Mouse (Mus musculus) ES-E14 (cell line): ENCODE measurements at regions not wholly inside any gene's neighbourhood (a gene's known extent, or its start where the extent isn't known, plus 50 kb on each side); places are given as distances from the start of the nearest gene placed in this dataset.

Experiments
- DNase-seq: peaks from one replicate; pipeline ENCODE4 v3.0.0-alpha.2; 2013; ENCODE audit warnings: low read depth, low spot score
- H3K27ac ChIP-seq: 2 replicates; pipeline ENCODE4 v1.5.1; 2012; ENCODE audit warnings: low read depth, mild to moderate bottlenecking, low read length, moderate library complexity, mixed read lengths; ENCODE audit not compliant: poor library complexity, insufficient read depth, severe bottlenecking
- H3K36me3 ChIP-seq: 2 replicates; pipeline ENCODE4 v1.6.1; 2012; ENCODE audit warnings: mild to moderate bottlenecking, low read length, moderate library complexity, mixed read lengths; ENCODE audit not compliant: control insufficient read depth, poor library complexity, insufficient read depth, severe bottlenecking
- H3K4me1 ChIP-seq, 2 experiments: fragments of 150-350 bp in 1 of 2; sonication (generic) in 1 of 2; 2 replicates each; pipeline ENCODE4 v1.6.1; 2012; ENCODE audit warnings: low read length in 2 of 2, mild to moderate bottlenecking in 1 of 2, mixed read lengths in 1 of 2; ENCODE audit not compliant: control insufficient read depth in 2 of 2, insufficient read depth in 2 of 2, poor library complexity in 1 of 2
- H3K4me3 ChIP-seq, 2 experiments: fragments of 150-350 bp in 1 of 2; sonication (generic) in 1 of 2; 2 replicates each; pipeline ENCODE4 v1.5.1; 2012; ENCODE audit warnings: low read length in 2 of 2, low read depth in 1 of 2, mild to moderate bottlenecking in 1 of 2, mixed read lengths in 1 of 2; ENCODE audit not compliant: insufficient read depth in 1 of 2, poor library complexity in 1 of 2, severe bottlenecking in 1 of 2
- H3K9ac ChIP-seq: 2 replicates; pipeline ENCODE4 v1.6.1; 2012; ENCODE audit warnings: low read depth, mild to moderate bottlenecking, low read length, mixed read lengths; ENCODE audit not compliant: poor library complexity, insufficient read depth, severe bottlenecking
- H3K9me3 ChIP-seq: fragments of 150-350 bp; sonication (generic); 2 replicates; pipeline ENCODE4 v1.6.1; 2012; ENCODE audit warnings: low read depth, mild to moderate bottlenecking, low read length; ENCODE audit not compliant: control insufficient read depth, insufficient read depth
- CHD2 ChIP-seq: IDR thresholded peaks from 2 replicates; pipeline ENCODE4 v1.6.1; 2014; ENCODE audit warnings: mild to moderate bottlenecking, low read depth, low read length, inconsistent platforms
- HCFC1 ChIP-seq: IDR thresholded peaks from 2 replicates; pipeline ENCODE4 v1.6.1; 2012; ENCODE audit warnings: low read length, inconsistent platforms, borderline replicate concordance; ENCODE audit not compliant: insufficient read depth
- MAFK ChIP-seq: IDR thresholded peaks from 2 replicates; pipeline ENCODE4 v1.6.1; 2014; ENCODE audit warnings: mild to moderate bottlenecking, low read depth, low read length, inconsistent platforms; ENCODE audit not compliant: insufficient read depth
- ZC3H11A ChIP-seq: IDR thresholded peaks from 2 replicates; pipeline ENCODE4 v1.6.1; 2012; ENCODE audit warnings: low read depth, mild to moderate bottlenecking, inconsistent platforms, low read length, borderline replicate concordance
- ZNF384 ChIP-seq: IDR thresholded peaks from 2 replicates; pipeline ENCODE4 v1.6.1; 2012; ENCODE audit warnings: low read depth, low read length, inconsistent platforms
- in situ Hi-C, 2 experiments: fragments of 600-800 bp; cut with MboI; formaldehyde crosslinking; loops; one replicate each; pipeline ENCODE4 v1.15.1; 2025; ENCODE audit warnings: low sequenced_read_pairs in 2 of 2, inconsistent platforms in 1 of 2; ENCODE audit not compliant: unreplicated experiment in 2 of 2

DNA sequence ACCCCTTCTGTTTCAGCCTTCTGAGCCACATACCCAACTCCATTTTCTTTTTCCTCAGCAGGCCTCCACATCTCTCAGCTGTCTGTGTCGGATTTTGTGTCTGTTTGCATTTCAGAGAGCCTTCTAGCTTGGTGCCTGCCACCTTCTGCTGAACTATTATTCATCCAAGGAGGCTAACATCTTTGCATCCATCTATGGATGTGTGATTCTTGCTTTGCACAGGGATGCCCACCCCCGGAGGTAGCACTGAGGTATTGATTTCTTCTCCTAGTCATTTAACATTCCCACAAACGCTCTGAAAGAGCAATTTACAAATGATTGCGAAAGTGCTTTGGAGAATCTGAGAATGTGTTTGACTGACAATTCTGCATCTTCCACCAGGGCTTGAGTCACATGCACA lies 255.9 kb downstream of the Abcc12 start:
- no peak overlapping the region for H3K27ac ChIP-seq
- H3K4me1 ChIP-seq = no peaks in the 10 kb centered on the region
- H3K9ac ChIP-seq = no peak overlapping the region
- no peaks in the 10 kb centered on the region for H3K36me3 ChIP-seq
- H3K4me3 ChIP-seq = no peak overlapping the region
- DNase-seq = no peak
- TF ChIP-seq ZC3H11A (no peak), MAFK (no peak), HCFC1 (no peak), CHD2 (no peak), ZNF384 (no peak)
- no peaks in the 10 kb centered on the region for H3K9me3 ChIP-seq
- in situ Hi-C loops = no loop called here

DNA sequence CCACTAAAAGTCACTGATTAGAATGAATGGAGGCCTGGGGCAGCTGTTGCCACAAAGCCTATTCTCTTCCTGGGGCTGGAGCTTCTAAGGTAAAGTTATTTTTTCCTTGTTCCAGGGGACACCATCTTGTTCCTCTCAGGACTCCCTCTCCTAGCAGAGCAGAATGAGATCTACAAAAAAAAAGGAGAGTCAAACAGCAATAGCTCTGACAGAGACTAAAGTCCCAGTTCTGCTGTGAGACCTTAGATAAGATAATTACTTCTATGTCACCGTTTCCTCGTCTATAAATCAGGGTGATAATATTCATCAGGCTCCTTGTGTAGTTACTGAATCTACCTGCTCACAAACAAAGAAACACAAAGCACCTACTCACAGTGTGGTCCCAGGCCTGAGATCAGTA lies 256.7 kb downstream of the Abcc12 start:
- Histone ChIP-seq H3K9ac (no peak overlapping the region), H3K36me3 (no peaks in the 10 kb centered on the region), H3K9me3 (no peaks in the 10 kb centered on the region), H3K27ac (no peak overlapping the region), H3K4me1 (no peaks in the 10 kb centered on the region), H3K4me3 (no peak overlapping the region)
- TF ChIP-seq ZNF384 (no peak), CHD2 (no peak)
- in situ Hi-C loops = no loop called here
- no peak for DNase-seq

DNA sequence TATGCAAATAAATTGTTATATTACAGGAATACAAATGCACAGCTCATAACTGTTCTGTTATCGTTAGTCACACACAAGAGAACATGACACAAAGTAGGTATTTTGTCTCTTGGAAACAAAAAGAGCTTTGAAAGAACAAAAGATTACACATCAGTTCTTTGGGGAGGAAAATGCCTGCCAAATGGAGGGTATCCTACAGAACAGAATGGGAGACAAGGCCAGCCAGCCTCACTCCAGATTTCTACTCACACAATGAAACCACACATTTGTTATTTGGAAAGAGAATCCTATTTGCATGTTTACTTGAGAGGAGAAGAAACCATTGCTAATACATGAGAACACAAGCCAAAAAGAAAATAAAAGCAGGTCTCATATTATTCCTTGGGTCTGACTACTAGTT lies 258.0 kb downstream of the Abcc12 start:
- H3K9me3 ChIP-seq = no peaks in the 10 kb centered on the region
- H3K36me3 ChIP-seq = no peaks in the 10 kb centered on the region
- H3K4me3 ChIP-seq = no peak overlapping the region
- H3K4me1 ChIP-seq = no peaks in the 10 kb centered on the region
- no peak overlapping the region for H3K27ac ChIP-seq
- no peak for DNase-seq
- no peak for TF ChIP-seq HCFC1
- no peak for TF ChIP-seq ZNF384
- TF ChIP-seq MAFK = no peak
- TF ChIP-seq CHD2 = no peak
- no peak for TF ChIP-seq ZC3H11A
- H3K9ac ChIP-seq = no peak overlapping the region
- in situ Hi-C loops = no loop called here

DNA sequence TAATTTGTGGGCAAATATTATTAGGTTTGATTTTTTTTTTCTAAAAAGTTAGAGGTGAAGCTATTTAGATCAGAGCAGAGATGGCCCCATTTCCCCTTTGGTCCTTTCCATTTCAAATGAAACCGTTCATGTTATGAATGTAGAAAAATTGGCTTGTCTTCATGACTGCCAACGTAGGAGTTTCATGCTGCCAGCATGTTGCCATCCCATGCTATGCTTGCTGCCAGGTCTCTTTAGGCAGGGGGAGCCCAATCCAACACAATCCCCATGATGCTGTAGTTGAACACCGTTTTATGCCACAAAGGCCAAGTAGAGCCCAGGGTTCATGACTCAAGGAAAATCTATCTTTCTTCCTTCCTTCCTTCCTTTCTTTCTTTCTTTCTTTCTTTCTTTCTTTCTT lies 259.5 kb downstream of the Abcc12 start:
- in situ Hi-C loops = no loop called here
- Histone ChIP-seq H3K9ac (no peak overlapping the region), H3K9me3 (no peaks in the 10 kb centered on the region), H3K36me3 (no peaks in the 10 kb centered on the region), H3K27ac (no peak overlapping the region), H3K4me3 (no peak overlapping the region), H3K4me1 (no peaks in the 10 kb centered on the region)
- TF ChIP-seq HCFC1 = no peak
- TF ChIP-seq ZNF384 = no peak
- TF ChIP-seq MAFK = no peak
- TF ChIP-seq ZC3H11A = no peak
- TF ChIP-seq CHD2 = no peak
- DNase-seq = no peak

DNA sequence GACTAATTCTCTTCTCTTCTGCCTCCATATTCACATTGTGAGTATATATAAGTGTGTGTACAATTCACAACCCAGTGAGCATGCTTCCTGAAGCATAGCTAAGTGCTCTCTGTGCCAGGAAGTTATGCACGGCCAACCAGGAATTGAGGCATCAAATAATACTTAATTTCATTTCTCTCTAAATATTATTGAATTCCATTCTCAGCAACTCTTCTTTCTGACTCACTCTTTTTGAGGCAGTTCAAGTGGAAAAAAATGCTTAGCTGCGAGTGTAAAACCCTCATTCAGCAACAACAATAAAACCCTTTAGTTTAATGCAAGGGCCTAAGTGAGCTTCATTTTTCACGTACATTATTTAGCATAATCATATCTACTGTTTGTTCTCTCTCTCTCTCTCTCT lies 262.0 kb downstream of the Abcc12 start:
- Histone ChIP-seq H3K4me3 (no peak overlapping the region), H3K4me1 (no peaks in the 10 kb centered on the region), H3K9me3 (no peaks in the 10 kb centered on the region), H3K27ac (no peak overlapping the region), H3K36me3 (no peaks in the 10 kb centered on the region), H3K9ac (no peak overlapping the region)
- TF ChIP-seq ZC3H11A = no peak
- TF ChIP-seq HCFC1 = no peak
- TF ChIP-seq MAFK = no peak
- no peak for TF ChIP-seq ZNF384
- TF ChIP-seq CHD2 = no peak
- in situ Hi-C loops = no loop called here
- DNase-seq = no peak
